27 mouse cellular contexts compared by ENCODE assay signal in genomic region chr3:54892218-54892617, GRCm38 (mm10). TPM values are rescaled to one million over a fixed set of nuclear protein-coding genes. Genes with fewer than 3 reads are reported as not detected.
DNase-seq lines count a peak whose midpoint lies in the region; ATAC-seq and TF ChIP-seq lines count a peak whose summit lies in the region.
"Had no signal": no experiment of that assay in that cellular context is flagged by ENCODE, and none has a peak within 500 bp of the region (broad histone marks: within the 10 kb centered on the region; RNA-seq: fewer than 3 reads in every experiment).

No protein-coding gene starts in this region.

- H3K4me1 ChIP-seq in forebrain, embryonic 16.5 days (replicated peaks; ENCODE audit: control insufficient read depth, insufficient read depth, low read length): peaks cover 6% of the 10 kb centered on the region
- 0 out of 2 replicates have a peak, but pooled peaks cover 6% of the 10 kb centered on the region for H3K4me1 ChIP-seq in forebrain, embryonic 12.5 days
- H3K4me1 ChIP-seq in midbrain, postnatal 0 days (ENCODE audit: insufficient read depth, low read length): no peaks in the 10 kb centered on the region
- H3K4me1 ChIP-seq in midbrain, embryonic 11.5 days (ENCODE audit: control insufficient read depth, insufficient read depth, low read length): no peaks in the 10 kb centered on the region
- H3K4me1 ChIP-seq: embryonic facial prominence, embryonic 13.5 days; heart, embryonic 12.5 days; hindbrain, embryonic 10.5 days; hindbrain, embryonic 15.5 days had no signal

- 0 out of 2 replicates have a peak, but pooled peaks have one; percentile 28 for ATAC-seq in forebrain, embryonic 16.5 days
- ATAC-seq in forebrain, embryonic 12.5 days (ENCODE audit: low FRiP score): no peak
- ATAC-seq in midbrain, postnatal 0 days (ENCODE audit: low FRiP score): no peak
- no peak for ATAC-seq in midbrain, embryonic 11.5 days (ENCODE audit: low FRiP score)
- ATAC-seq: activated CD4-positive, CD25-positive, alpha-beta regulatory T cell, adult 4 months; CD4-positive, CD25-positive, alpha-beta regulatory T cell, adult 4 months; inflammation-experienced regulatory T-cells, adult 6 months; intestine, postnatal 0 days had no signal

- TF ChIP-seq CTCF in midbrain, postnatal 0 days (IDR thresholded peaks at IDR 0.05): no peak

- no peak overlapping the region for H3K4me2 ChIP-seq in forebrain, embryonic 16.5 days (ENCODE audit: low read length)
- H3K4me2 ChIP-seq in forebrain, embryonic 12.5 days: no peak overlapping the region
- H3K4me2 ChIP-seq in midbrain, postnatal 0 days (ENCODE audit: low read depth, low read length, poor library complexity, severe bottlenecking): no peak overlapping the region
- no peak overlapping the region for H3K4me2 ChIP-seq in midbrain, embryonic 11.5 days
- H3K4me2 ChIP-seq: embryonic facial prominence, embryonic 13.5 days; heart, embryonic 12.5 days; hindbrain, embryonic 15.5 days had no signal

- H3K9ac ChIP-seq in forebrain, embryonic 16.5 days (replicated peaks; ENCODE audit: low read depth, low read length): no peak overlapping the region
- H3K9ac ChIP-seq in forebrain, embryonic 12.5 days: no peak overlapping the region
- no peak overlapping the region for H3K9ac ChIP-seq in midbrain, postnatal 0 days (replicated peaks; ENCODE audit: low read length, poor library complexity, severe bottlenecking)
- no peak overlapping the region for H3K9ac ChIP-seq in midbrain, embryonic 11.5 days (ENCODE audit: low read length)
- H3K9ac ChIP-seq: embryonic facial prominence, embryonic 13.5 days; heart, embryonic 12.5 days; hindbrain, embryonic 15.5 days had no signal

- peak; percentile 12 to 17 for DNase-seq in cerebellum, postnatal 10 days
- no peak for DNase-seq in cerebellum, adult 18-20 months
- DNase-seq in midbrain, postnatal 0 days (ENCODE audit: low spot score): peak; percentile 34
- no peak for DNase-seq in midbrain, embryonic 11.5 days (ENCODE audit: low spot score, missing footprints)
- no peak for DNase-seq in kidney, adult 9 months
- DNase-seq: adrenal gland, postnatal 14 days; B cell, adult 2 months; cerebellum, adult 2 months; cerebellum, postnatal 14 days; gastrocnemius, adult 2 months; gastrocnemius, postnatal 25 days; kidney, adult 8-10 months had no signal

- 15% methylated on average over 4 of the region's 4 CpGs for WGBS in forebrain, embryonic 16.5 days
- 34% methylated on average over 4 of the region's 4 CpGs for WGBS in forebrain, embryonic 12.5 days
- 31% methylated on average over 4 of the region's 4 CpGs for WGBS in midbrain, postnatal 0 days
- 52% methylated on average over 4 of the region's 4 CpGs for WGBS in midbrain, embryonic 11.5 days

- H3K27ac ChIP-seq in forebrain, embryonic 16.5 days (ENCODE audit: low read length): peak overlapping the region; percentile 33
- H3K27ac ChIP-seq in forebrain, embryonic 12.5 days: no peak overlapping the region
- H3K27ac ChIP-seq in midbrain, postnatal 0 days (ENCODE audit: low read depth, low read length): no peak overlapping the region
- H3K27ac ChIP-seq in midbrain, embryonic 11.5 days (ENCODE audit: low read depth, low read length): no peak overlapping the region
- H3K27ac ChIP-seq: embryonic facial prominence, embryonic 13.5 days; gastrocnemius, adult 2 months; hindbrain, embryonic 10.5 days; hindbrain, embryonic 15.5 days had no signal

- no peak overlapping the region for H3K4me3 ChIP-seq in forebrain, embryonic 16.5 days (replicated peaks; ENCODE audit: low read length)
- no peak overlapping the region for H3K4me3 ChIP-seq in forebrain, embryonic 12.5 days (replicated peaks)
- H3K4me3 ChIP-seq in midbrain, postnatal 0 days (ENCODE audit: low read depth, low read length): no peak overlapping the region
- H3K4me3 ChIP-seq in midbrain, embryonic 11.5 days (ENCODE audit: low read depth, low read length): no peak overlapping the region
- H3K4me3 ChIP-seq: embryonic facial prominence, embryonic 13.5 days; erythroblast, embryonic 14.5 days; gastrocnemius, adult 2 months; heart, embryonic 12.5 days; hindbrain, embryonic 10.5 days; hindbrain, embryonic 15.5 days had no signal

- H3K27me3 ChIP-seq in forebrain, embryonic 16.5 days (replicated peaks; ENCODE audit: control insufficient read depth, insufficient read depth, low read length): no peaks in the 10 kb centered on the region
- no peaks in the 10 kb centered on the region for H3K27me3 ChIP-seq in forebrain, embryonic 12.5 days
- no peaks in the 10 kb centered on the region for H3K27me3 ChIP-seq in midbrain, postnatal 0 days (ENCODE audit: insufficient read depth, low read length)
- H3K27me3 ChIP-seq in midbrain, embryonic 11.5 days (ENCODE audit: control insufficient read depth, insufficient read depth, low read length): no peaks in the 10 kb centered on the region
- H3K27me3 ChIP-seq: embryonic facial prominence, embryonic 13.5 days; heart, embryonic 12.5 days; hindbrain, embryonic 15.5 days had no signal

- H3K9me3 ChIP-seq in forebrain, embryonic 16.5 days (ENCODE audit: control insufficient read depth, low read length): no peaks in the 10 kb centered on the region
- H3K9me3 ChIP-seq in forebrain, embryonic 12.5 days: no peaks in the 10 kb centered on the region
- H3K9me3 ChIP-seq in midbrain, postnatal 0 days (ENCODE audit: low read length): no peaks in the 10 kb centered on the region
- H3K9me3 ChIP-seq in midbrain, embryonic 11.5 days (ENCODE audit: control insufficient read depth, low read length): no peaks in the 10 kb centered on the region
- H3K9me3 ChIP-seq: embryonic facial prominence, embryonic 13.5 days; heart, embryonic 12.5 days; hindbrain, embryonic 10.5 days; hindbrain, embryonic 15.5 days had no signal

- no peaks in the 10 kb centered on the region for H3K36me3 ChIP-seq in forebrain, embryonic 16.5 days (ENCODE audit: control insufficient read depth, insufficient read depth)
- no peaks in the 10 kb centered on the region for H3K36me3 ChIP-seq in forebrain, embryonic 12.5 days (replicated peaks)
- no peaks in the 10 kb centered on the region for H3K36me3 ChIP-seq in midbrain, postnatal 0 days (ENCODE audit: insufficient read depth, low read length)
- H3K36me3 ChIP-seq in midbrain, embryonic 11.5 days (ENCODE audit: control insufficient read depth, insufficient read depth, low read length): no peaks in the 10 kb centered on the region
- H3K36me3 ChIP-seq: embryonic facial prominence, embryonic 13.5 days; G1E; heart, embryonic 12.5 days; hindbrain, embryonic 10.5 days; hindbrain, embryonic 15.5 days had no signal

RNA-seq across cellular contexts. Expression of gene Sertm1, which starts 23.5 kb away (rescaled TPM):
- polyA plus RNA-seq in forebrain, embryonic 16.5 days (2015; fragmentation: Nextera tagmentation; extraction: Ambion mirVana): 1.3 and 1.8 TPM in 2 replicates
- 0.50 and 0.74 TPM in 2 replicates for polyA plus RNA-seq in forebrain, embryonic 12.5 days (2016; fragmentation: Nextera tagmentation; extraction: Ambion mirVana)
- 26.7 and 29.0 TPM in 2 replicates for total RNA-seq in midbrain, postnatal 0 days (2014; rRNA removed)
- 1.9 and 2.0 TPM in 2 replicates for polyA plus RNA-seq in midbrain, postnatal 0 days (2015; fragmentation: Nextera tagmentation; extraction: Ambion mirVana)
- polyA plus RNA-seq in midbrain, embryonic 11.5 days (2014; fragmentation: Nextera tagmentation; extraction: Ambion mirVana): 0.06 and 0.16 TPM in 2 replicates
- total RNA-seq: adrenal gland, adult 18-20 months; adrenal gland, postnatal 14 days; common myeloid progenitor, adult 5-6 weeks; gastrocnemius, adult 2 months; gastrocnemius, postnatal 25 days; granulocyte monocyte progenitor cell, adult 5-6 weeks had no signal
- polyA plus RNA-seq: activated CD4-positive, CD25-positive, alpha-beta regulatory T cell, adult 4 months; CD4-positive, CD25-positive, alpha-beta regulatory T cell, adult 4 months; erythroblast, embryonic 14.5 days; G1E; inflammation-experienced regulatory T-cells, adult 6 months had no signal

Comparison
In these comparisons a context has a peak if more than half of its experiments do, and no peak if none do; other contexts are left out.
1. DNase-seq: peak in cerebellum, postnatal 10 days (2 of 2) and midbrain, postnatal 0 days (single experiment); none in cerebellum, adult 18-20 months (0 of 2), midbrain, embryonic 11.5 days (single experiment) and kidney, adult 9 months (single experiment).